ENCODE assay signal across 34 mouse cellular contexts in the genomic region with DNA sequence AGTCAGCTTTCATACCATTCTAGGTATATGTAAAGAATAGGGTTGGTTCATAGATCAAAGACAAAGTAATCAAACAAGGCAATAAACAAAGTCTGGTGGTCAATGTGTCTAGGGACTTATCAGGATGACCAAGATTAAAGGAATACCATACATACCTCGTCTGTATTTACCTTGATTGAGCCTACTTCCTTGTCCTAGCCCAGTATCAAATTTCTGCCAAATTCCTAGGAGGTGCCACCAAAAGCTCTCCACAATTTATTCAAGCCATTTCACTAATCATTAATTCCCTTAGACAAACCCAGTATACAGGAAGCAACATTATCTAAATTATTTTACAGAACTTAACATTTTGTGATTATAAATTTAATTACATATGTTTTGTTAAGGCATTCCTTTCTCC. TPM values are rescaled to one million over a fixed set of nuclear protein-coding genes. Genes with fewer than 3 reads are reported as not detected.
"Had no signal": no experiment of that assay in that cellular context is flagged by ENCODE, and none has a peak within 500 bp of the region (broad histone marks: within the 10 kb centered on the region; RNA-seq: fewer than 3 reads in every experiment).

No protein-coding gene starts in this region.

- H3K36me3 ChIP-seq: embryonic facial prominence, embryonic 10.5 days; embryonic facial prominence, embryonic 12.5 days; embryonic facial prominence, embryonic 13.5 days; embryonic facial prominence, embryonic 15.5 days; forebrain, embryonic 10.5 days; forebrain, embryonic 12.5 days; forebrain, embryonic 15.5 days had no signal

- H3K4me3 ChIP-seq: embryonic facial prominence, embryonic 10.5 days; embryonic facial prominence, embryonic 12.5 days; embryonic facial prominence, embryonic 13.5 days; embryonic facial prominence, embryonic 15.5 days; erythroblast, embryonic 14.5 days; forebrain, embryonic 10.5 days; forebrain, embryonic 12.5 days; forebrain, embryonic 13.5 days; forebrain, embryonic 15.5 days; gastrocnemius, adult 2 months; heart, adult 2 months had no signal

- H3K9me3 ChIP-seq: embryonic facial prominence, embryonic 10.5 days; embryonic facial prominence, embryonic 12.5 days; embryonic facial prominence, embryonic 13.5 days; embryonic facial prominence, embryonic 15.5 days; forebrain, embryonic 10.5 days; forebrain, embryonic 12.5 days; forebrain, embryonic 13.5 days; forebrain, embryonic 15.5 days had no signal

- DNase-seq: cerebellum, adult 2 months; cerebellum, adult 8-10 months; cerebellum, adult 9-10 months; cerebellum, adult 9-11 months; cerebellum, postnatal 10 days; cerebellum, postnatal 14 days; cerebellum, postnatal 25 days; cerebellum, postnatal 36 days; embryo, embryonic 11 days; forebrain, postnatal 0 days; gastrocnemius, adult 2 months; gastrocnemius, postnatal 10 days; gastrocnemius, postnatal 14 days; gastrocnemius, postnatal 25 days; gastrocnemius, postnatal 36 days; heart, adult 11 months; heart, adult 18-20 months; heart, adult 2 months had no signal

- H3K27ac ChIP-seq: embryonic facial prominence, embryonic 10.5 days; embryonic facial prominence, embryonic 12.5 days; embryonic facial prominence, embryonic 13.5 days; embryonic facial prominence, embryonic 15.5 days; forebrain, embryonic 10.5 days; forebrain, embryonic 12.5 days; forebrain, embryonic 13.5 days; forebrain, embryonic 15.5 days; gastrocnemius, adult 2 months; heart, adult 2 months had no signal

- H3K4me2 ChIP-seq: embryonic facial prominence, embryonic 12.5 days; embryonic facial prominence, embryonic 13.5 days; embryonic facial prominence, embryonic 15.5 days; forebrain, embryonic 12.5 days; forebrain, embryonic 13.5 days; forebrain, embryonic 15.5 days had no signal

- ATAC-seq: forebrain, embryonic 13.5 days; forebrain, embryonic 14.5 days; forebrain, embryonic 15.5 days; forebrain, embryonic 16.5 days; forebrain, postnatal 0 days had no signal

- H3K4me1 ChIP-seq: embryonic facial prominence, embryonic 10.5 days; embryonic facial prominence, embryonic 12.5 days; embryonic facial prominence, embryonic 13.5 days; embryonic facial prominence, embryonic 15.5 days; forebrain, embryonic 10.5 days; forebrain, embryonic 12.5 days; forebrain, embryonic 13.5 days; forebrain, embryonic 15.5 days had no signal

- H3K27me3 ChIP-seq: embryonic facial prominence, embryonic 12.5 days; embryonic facial prominence, embryonic 13.5 days; embryonic facial prominence, embryonic 15.5 days; forebrain, embryonic 12.5 days; forebrain, embryonic 13.5 days; forebrain, embryonic 15.5 days had no signal

- H3K9ac ChIP-seq: embryonic facial prominence, embryonic 12.5 days; embryonic facial prominence, embryonic 13.5 days; embryonic facial prominence, embryonic 15.5 days; forebrain, embryonic 12.5 days; forebrain, embryonic 13.5 days; forebrain, embryonic 15.5 days; forebrain, postnatal 0 days had no signal

RNA-seq across cellular contexts. Expression of gene Serpinb7, which starts 15.2 kb away (rescaled TPM):
- polyA plus RNA-seq: cerebellum, adult 2 months; cortical plate, adult 2 months; embryonic facial prominence, embryonic 10.5 days; embryonic facial prominence, embryonic 11.5 days; erythroblast, embryonic 14.5 days; forebrain, embryonic 10.5 days; forebrain, embryonic 11.5 days; forebrain, embryonic 12.5 days; forebrain, embryonic 13.5 days; forebrain, embryonic 14.5 days; forebrain, embryonic 15.5 days; forebrain, embryonic 16.5 days; forebrain, postnatal 0 days; gonadal fat pad, adult 2 months; heart, adult 2 months had no signal

RNA-seq across cellular contexts. Expression of gene Serpinb11, which starts 53.7 kb away (rescaled TPM):
- polyA plus RNA-seq: cerebellum, adult 2 months; embryonic facial prominence, embryonic 10.5 days; embryonic facial prominence, embryonic 11.5 days; embryonic facial prominence, embryonic 12.5 days; erythroblast, embryonic 14.5 days; forebrain, embryonic 10.5 days; forebrain, embryonic 11.5 days; forebrain, embryonic 12.5 days; forebrain, embryonic 13.5 days; forebrain, embryonic 14.5 days; forebrain, embryonic 15.5 days; forebrain, embryonic 16.5 days; forebrain, postnatal 0 days; frontal cortex, adult 2 months; gonadal fat pad, adult 2 months; heart, adult 2 months had no signal
